Mouse (Mus musculus): ENCODE measurements at regions not wholly inside any gene's neighbourhood (a gene's known extent, or its start where the extent isn't known, plus 50 kb on each side); places are given as distances from the start of the nearest gene placed in this dataset.

DNA sequence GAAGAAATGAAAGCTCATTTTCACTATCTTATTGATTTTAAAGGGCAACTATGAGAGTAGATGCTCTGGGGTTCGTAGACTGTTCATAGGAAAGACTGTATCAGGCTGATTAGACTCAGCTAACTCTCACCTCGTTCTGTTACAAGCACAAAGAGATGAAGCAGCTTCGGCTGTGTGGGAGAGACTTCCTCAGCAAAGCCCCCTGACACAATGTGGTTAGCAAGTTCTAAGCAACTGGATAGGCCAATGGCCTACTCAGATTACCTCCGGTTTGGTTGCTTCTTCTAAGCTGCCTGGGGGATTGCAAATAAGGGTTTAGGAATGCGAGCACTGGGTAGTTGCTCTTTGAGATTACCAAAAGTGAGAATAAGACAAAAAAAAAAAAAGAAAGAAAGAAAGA lies 146.4 kb upstream of the Elac2 start:
- Histone ChIP-seq H3K36me3 (no peaks in the 10 kb centered on the region), H3K4me3 (no peak overlapping the region), H3K4me2 (no peak overlapping the region), H3K27ac (replicated peaks) (no peak overlapping the region), H3K9ac (no peak overlapping the region), H3K9me3 (no peaks in the 10 kb centered on the region), H3K4me1 (replicated peaks) (peaks cover 19% of the 10 kb centered on the region), H3K27me3 (0 out of 2 replicates have a peak, but pooled peaks cover 3% of the 10 kb centered on the region)
- 54% methylated on average over 5 of the region's 5 CpGs for WGBS
- no peak for ATAC-seq (ENCODE audit: low read depth)

DNA sequence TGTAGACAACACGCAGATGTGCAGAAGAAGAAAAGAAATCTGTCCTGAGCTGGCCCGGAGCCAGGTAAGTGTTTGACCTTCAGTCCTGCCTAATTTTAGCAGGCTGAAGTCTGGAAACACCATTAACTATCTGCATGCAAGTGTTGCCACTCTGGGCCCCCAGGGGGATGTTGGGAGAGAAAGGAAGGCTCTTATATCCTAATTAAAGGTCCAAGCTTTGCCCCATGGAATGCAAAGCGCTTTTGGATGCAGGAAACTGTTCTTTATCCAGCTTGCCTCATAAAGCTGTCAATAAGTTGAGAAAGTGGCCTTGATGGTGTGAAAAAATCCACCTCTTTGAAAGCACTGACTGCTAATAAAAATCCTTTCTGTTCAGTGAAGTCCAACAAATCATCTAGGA lies 145.1 kb upstream of the Elac2 start:
- Histone ChIP-seq H3K27me3 (0 out of 2 replicates have a peak, but pooled peaks cover 3% of the 10 kb centered on the region), H3K9ac (no peak overlapping the region), H3K36me3 (no peaks in the 10 kb centered on the region), H3K27ac (replicated peaks) (no peak overlapping the region), H3K4me2 (no peak overlapping the region), H3K4me3 (no peak overlapping the region), H3K4me1 (replicated peaks) (peaks cover 19% of the 10 kb centered on the region), H3K9me3 (no peaks in the 10 kb centered on the region)
- 37% methylated on average over 3 of the region's 3 CpGs for WGBS
- ATAC-seq (ENCODE audit: low read depth): no peak

DNA sequence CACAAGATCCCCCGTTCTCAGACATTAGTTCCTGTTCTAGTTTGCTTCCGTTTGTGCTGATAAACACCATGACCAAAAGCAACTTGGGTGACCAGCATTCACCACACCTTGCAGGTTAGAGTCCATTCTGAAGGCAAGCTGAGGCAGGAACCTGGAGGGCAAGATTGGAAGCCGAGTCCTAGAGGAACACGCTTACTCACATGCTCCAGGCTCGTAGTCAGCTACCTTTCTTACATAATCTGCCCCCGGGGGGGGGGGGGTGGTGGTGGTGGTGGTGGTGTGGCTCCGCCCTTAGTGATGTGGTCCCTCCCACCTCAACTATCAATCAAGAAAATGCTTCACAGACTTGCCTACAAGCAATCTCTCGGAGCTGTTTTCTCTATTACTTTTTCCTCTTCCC lies 142.1 kb upstream of the Elac2 start:
- H3K4me1 ChIP-seq (replicated peaks): peaks cover 19% of the 10 kb centered on the region
- no peak overlapping the region for H3K4me2 ChIP-seq
- ATAC-seq (ENCODE audit: low read depth): no peak
- no peak overlapping the region for H3K4me3 ChIP-seq
- H3K9me3 ChIP-seq: no peaks in the 10 kb centered on the region
- no peak overlapping the region for H3K9ac ChIP-seq
- H3K27ac ChIP-seq (replicated peaks): no peak overlapping the region
- no peaks in the 10 kb centered on the region for H3K36me3 ChIP-seq
- 0 out of 2 replicates have a peak, but pooled peaks cover under 1% of the 10 kb centered on the region for H3K27me3 ChIP-seq
- 78% methylated on average over 8 of the region's 8 CpGs for WGBS

DNA sequence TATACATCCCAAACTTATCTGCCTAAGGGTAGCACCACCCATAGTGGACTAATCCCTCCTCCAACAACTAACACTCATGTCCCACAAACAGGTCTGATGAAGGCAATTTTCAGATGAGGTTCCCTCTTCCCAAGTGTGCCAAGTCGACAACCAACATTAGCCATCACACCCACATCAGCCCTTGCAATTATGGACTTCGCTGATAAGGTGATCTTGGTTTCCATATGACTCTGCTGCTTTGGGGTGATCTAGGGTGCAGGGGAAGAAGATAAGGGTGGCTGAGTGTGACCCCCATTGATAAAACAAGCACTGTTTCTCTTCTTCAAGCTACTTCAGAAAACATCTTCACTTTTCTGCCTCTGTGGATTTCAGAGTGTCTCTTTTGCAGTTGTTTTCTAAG lies 137.7 kb upstream of the Elac2 start:
- no peak overlapping the region for H3K4me2 ChIP-seq
- 93% methylated on average over 2 of the region's 2 CpGs for WGBS
- ATAC-seq (ENCODE audit: low read depth): no peak
- no peak overlapping the region for H3K9ac ChIP-seq
- no peaks in the 10 kb centered on the region for H3K36me3 ChIP-seq
- no peaks in the 10 kb centered on the region for H3K4me1 ChIP-seq (replicated peaks)
- no peak overlapping the region for H3K4me3 ChIP-seq
- no peak overlapping the region for H3K27ac ChIP-seq (replicated peaks)
- no peaks in the 10 kb centered on the region for H3K9me3 ChIP-seq
- H3K27me3 ChIP-seq: no peaks in the 10 kb centered on the region

DNA sequence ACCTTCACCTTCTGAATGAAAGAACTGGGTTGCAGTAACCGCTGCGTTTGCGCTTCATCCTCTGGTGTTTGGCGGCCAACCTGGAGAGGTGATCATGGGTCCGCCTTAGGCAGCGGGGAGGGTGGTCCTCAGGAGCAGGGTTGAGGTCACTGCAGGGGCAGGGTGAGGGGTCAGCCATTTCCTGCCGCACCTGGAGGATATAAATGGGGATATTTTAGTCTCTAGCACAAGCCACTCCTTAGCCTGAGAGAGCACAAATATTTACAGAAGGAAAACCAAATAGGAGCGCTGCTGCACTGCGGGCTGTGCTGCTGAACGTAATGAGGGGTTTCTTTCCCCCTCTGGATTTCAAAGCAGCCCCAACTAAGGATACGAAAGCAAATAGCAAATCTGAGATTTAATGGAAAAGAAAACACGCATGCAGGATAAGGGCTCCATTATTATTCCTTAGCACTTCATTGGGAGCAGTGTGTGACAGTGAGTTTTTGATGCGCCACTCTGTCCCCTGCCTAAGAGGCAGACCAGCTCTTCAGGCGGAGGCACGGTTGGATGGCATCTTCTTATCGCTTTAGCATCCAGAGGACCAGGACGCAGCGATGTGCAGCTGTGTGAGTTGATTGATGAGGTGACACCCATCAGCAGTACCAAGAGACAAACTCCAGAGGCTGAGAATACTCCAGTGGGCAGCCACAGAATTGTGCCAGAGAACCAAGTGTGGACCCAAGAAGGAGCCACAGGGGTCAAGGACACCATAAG lies 135.9 kb upstream of the Elac2 start:
- no peaks in the 10 kb centered on the region for H3K27me3 ChIP-seq
- WGBS: 70% methylated on average over 18 of the region's 18 CpGs

DNA sequence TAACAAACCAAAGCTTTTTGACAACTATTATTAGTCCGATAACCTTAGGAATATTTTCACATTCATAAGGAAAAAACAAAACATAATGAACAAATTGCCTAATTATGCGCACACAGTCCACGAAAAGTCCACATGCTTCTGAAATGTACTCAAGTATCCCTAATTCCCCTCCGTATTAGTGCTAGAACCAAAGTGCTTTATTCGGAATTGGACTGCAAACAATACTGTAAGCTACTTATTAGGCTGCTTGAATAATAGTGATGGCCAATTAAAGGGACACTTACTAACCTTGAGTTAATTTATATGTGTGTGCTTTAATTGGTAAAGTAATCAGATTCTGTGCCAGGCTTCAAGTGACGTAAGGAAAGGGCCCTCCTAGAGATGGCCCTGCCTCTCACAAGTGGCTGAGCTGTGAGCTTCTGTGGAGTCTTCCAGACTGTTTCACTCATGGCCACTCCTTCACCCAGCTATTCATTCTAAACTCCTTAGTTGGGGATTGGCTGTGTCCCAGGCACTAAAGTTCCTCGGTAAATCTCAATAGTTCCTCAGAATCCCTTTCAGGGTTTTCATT lies 132.2 kb upstream of the Elac2 start:
- H3K36me3 ChIP-seq: no peaks in the 10 kb centered on the region
- no peak overlapping the region for H3K27ac ChIP-seq (replicated peaks)
- H3K4me2 ChIP-seq: no peak overlapping the region
- no peaks in the 10 kb centered on the region for H3K27me3 ChIP-seq
- H3K9me3 ChIP-seq: no peaks in the 10 kb centered on the region
- 85% methylated on average over 7 of the region's 7 CpGs for WGBS
- no peak overlapping the region for H3K4me3 ChIP-seq
- no peak for ATAC-seq (ENCODE audit: low read depth)
- no peak overlapping the region for H3K9ac ChIP-seq
- H3K4me1 ChIP-seq (replicated peaks): no peaks in the 10 kb centered on the region

More for the DNA sequence above, 135.9 kb upstream of the Elac2 start:
- H3K9ac ChIP-seq: no peak overlapping the region
- no peak for ATAC-seq (ENCODE audit: low read depth)
- H3K27ac ChIP-seq (replicated peaks): no peak overlapping the region
- no peaks in the 10 kb centered on the region for H3K36me3 ChIP-seq
- H3K9me3 ChIP-seq: no peaks in the 10 kb centered on the region
- H3K4me1 ChIP-seq (replicated peaks): no peaks in the 10 kb centered on the region
- no peak overlapping the region for H3K4me2 ChIP-seq
- no peak overlapping the region for H3K4me3 ChIP-seq

DNA sequence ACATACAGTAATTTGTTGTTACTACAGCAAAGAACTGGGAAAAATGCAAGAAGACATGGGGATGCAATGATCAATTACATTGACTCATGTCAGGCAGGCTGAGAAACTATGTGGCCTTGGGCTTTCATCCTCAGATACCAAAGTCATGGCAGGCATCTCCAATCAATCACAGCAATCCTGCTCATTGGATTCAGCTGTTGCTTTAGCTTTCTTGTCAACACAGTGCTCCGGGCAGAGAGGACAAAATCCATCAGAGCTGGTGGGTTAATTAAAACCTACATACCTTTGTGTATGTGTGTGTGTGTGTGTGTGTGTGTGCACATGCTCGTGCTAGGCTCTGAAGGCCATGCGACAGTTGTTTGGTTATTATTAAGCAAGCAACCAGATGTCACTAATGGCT lies 119.2 kb upstream of the Elac2 start:
- no peak for ATAC-seq (ENCODE audit: low read depth)
- Histone ChIP-seq H3K9ac (no peak overlapping the region), H3K9me3 (no peaks in the 10 kb centered on the region), H3K4me3 (no peak overlapping the region), H3K4me1 (replicated peaks) (no peaks in the 10 kb centered on the region), H3K36me3 (no peaks in the 10 kb centered on the region), H3K4me2 (no peak overlapping the region), H3K27me3 (no peaks in the 10 kb centered on the region), H3K27ac (replicated peaks) (no peak overlapping the region)
- 76% methylated on average over 3 of the region's 3 CpGs for WGBS

DNA sequence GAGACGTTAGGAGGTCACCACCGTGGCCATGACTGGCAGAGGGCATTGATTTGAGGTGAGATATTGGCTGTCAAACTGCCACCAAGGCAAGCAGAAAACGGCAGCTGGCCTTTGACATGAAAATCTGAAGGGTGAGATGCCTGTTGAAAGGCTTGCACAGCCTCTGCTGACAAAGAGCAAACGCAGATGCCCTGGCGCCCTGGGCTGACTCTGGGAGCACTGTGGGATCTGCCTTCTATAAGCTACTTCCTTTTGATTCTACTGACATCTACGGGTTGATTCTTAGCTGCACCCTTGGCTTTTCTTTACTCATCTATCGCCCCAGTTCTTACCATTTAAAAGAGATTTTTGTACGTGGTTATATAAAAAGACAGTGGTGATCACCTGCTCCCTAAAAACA lies 98.2 kb upstream of the Elac2 start:
- 48% methylated on average over 8 of the region's 8 CpGs for WGBS
- no peak overlapping the region for H3K9ac ChIP-seq
- no peak overlapping the region for H3K4me3 ChIP-seq
- H3K4me2 ChIP-seq: no peak overlapping the region
- no peak overlapping the region for H3K27ac ChIP-seq (replicated peaks)
- H3K9me3 ChIP-seq: no peaks in the 10 kb centered on the region
- no peaks in the 10 kb centered on the region for H3K4me1 ChIP-seq (replicated peaks)
- no peak for ATAC-seq (ENCODE audit: low read depth)
- H3K36me3 ChIP-seq: no peaks in the 10 kb centered on the region
- H3K27me3 ChIP-seq: no peaks in the 10 kb centered on the region

DNA sequence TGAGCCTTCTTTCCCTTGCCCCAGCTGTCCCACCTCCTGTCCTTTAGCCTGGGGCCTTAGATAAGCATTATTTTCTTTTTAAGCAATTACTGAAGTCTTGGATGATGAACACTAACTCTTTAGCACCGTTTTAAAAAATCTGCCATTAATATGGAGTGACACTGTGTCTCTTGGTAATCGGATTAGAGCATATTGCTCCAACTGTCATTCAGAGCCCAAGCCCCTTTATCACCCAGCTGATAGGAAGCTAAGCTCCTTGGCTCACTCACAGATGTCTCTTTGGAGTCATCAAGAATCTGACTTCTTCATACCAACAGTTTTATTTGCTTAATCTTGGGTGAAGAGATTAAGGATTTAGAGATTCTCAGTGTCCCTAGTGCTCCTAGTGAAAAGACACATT lies 94.3 kb upstream of the Elac2 start:
- WGBS: 66% methylated on average over 2 of the region's 2 CpGs
- ATAC-seq (ENCODE audit: low read depth): no peak

DNA sequence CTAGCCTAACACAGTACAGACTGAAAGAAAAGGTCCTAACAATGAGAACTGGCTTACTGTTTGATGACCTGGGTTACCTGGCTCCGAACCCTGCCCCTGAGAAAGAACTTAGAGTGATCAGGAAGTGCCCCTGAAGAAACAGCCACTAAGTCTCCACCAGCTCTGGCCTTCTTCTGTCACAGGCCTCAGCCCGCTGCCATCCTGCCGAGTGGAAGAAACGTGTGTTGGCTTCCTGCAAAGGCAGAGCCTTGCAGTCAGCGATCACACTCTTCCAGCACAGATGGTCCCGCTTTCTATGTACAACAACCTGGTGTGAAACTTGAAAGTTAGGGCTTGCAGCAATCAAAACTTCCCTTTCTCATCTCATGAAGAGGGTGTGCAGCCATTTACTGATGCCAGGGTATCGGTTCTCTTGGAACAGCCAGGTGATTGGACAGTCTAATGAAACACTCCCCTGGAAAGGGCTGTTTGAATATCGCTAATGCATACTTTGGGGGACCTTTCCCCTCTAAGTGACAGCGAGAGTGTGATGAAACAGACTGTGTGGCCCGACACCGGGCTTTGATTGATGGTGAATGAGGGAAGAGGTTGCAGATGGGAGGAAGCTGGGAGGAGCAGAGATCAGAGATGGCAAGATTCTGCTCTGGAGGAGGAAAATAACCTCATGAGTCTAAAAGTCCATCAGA lies 89.4 kb upstream of the Elac2 start:
- Histone ChIP-seq H3K9me3 (no peaks in the 10 kb centered on the region), H3K27me3 (no peaks in the 10 kb centered on the region), H3K4me1 (replicated peaks) (no peaks in the 10 kb centered on the region), H3K9ac (no peak overlapping the region), H3K4me3 (no peak overlapping the region), H3K27ac (replicated peaks) (no peak overlapping the region), H3K4me2 (no peak overlapping the region), H3K36me3 (no peaks in the 10 kb centered on the region)
- ATAC-seq (ENCODE audit: low read depth): no peak
- 74% methylated on average over 11 of the region's 11 CpGs for WGBS

More for the DNA sequence above, 94.3 kb upstream of the Elac2 start:
- Histone ChIP-seq H3K9me3 (no peaks in the 10 kb centered on the region), H3K36me3 (no peaks in the 10 kb centered on the region), H3K4me2 (no peak overlapping the region), H3K9ac (no peak overlapping the region), H3K27me3 (no peaks in the 10 kb centered on the region), H3K4me1 (replicated peaks) (no peaks in the 10 kb centered on the region), H3K27ac (replicated peaks) (no peak overlapping the region), H3K4me3 (no peak overlapping the region)

DNA sequence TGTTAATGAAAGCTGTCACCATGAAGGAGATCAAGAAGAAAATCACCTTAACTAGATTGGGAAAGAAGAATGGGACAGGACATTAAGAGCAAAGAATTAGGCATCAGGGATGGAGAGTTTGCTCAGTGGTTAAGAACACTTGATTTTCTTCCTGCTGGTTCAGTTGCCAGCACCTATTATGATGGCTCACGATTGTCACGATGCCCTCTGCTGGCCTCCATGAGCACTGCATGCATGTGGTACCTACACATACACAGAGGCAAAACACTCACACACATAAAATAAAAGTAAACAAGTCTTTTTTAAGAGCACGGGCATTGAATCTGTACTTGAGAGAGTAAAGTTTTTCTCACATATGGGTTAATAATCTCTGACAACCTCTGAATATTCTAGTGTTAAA lies 88.1 kb upstream of the Elac2 start:
- no peak overlapping the region for H3K27ac ChIP-seq (replicated peaks)
- WGBS: 44% methylated on average over 3 of the region's 3 CpGs
- H3K4me2 ChIP-seq: no peak overlapping the region
- ATAC-seq (ENCODE audit: low read depth): no peak
- no peaks in the 10 kb centered on the region for H3K36me3 ChIP-seq
- no peaks in the 10 kb centered on the region for H3K4me1 ChIP-seq (replicated peaks)
- H3K27me3 ChIP-seq: no peaks in the 10 kb centered on the region
- H3K9ac ChIP-seq: no peak overlapping the region
- no peak overlapping the region for H3K4me3 ChIP-seq
- no peaks in the 10 kb centered on the region for H3K9me3 ChIP-seq

DNA sequence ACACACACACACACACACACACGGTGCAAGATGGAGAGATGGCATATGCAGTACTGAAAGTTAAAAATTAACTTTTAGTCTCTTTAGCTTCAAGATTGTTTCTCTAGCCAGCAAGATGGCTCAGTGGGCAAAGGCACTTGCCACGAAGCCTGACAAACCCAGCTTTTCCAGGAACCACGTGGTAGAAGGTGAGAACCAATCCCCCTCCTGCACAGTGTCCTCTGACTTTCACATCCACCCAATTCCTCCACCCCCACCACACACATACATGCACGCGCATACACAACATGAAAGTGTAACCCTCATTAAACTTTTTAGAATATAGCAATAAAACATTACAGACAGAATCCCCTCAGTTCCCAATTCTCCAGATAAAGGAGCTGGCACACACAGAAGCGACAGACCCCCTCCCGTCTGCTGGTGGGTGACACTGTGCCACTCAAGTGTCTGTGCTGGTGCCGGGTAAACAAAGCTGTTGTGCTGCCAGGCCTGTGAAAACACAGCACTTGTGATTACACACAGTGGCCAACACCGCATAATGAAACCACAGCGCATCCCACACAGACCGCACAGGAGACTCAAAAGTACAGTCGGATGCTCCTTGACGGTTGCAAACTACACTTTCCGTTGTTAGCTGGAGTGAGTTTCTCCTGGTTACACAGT lies 82.9 kb upstream of the Elac2 start:
- ATAC-seq (ENCODE audit: low read depth): no peak
- Histone ChIP-seq H3K4me2 (no peak overlapping the region), H3K27me3 (no peaks in the 10 kb centered on the region), H3K36me3 (no peaks in the 10 kb centered on the region), H3K9me3 (no peaks in the 10 kb centered on the region), H3K4me1 (replicated peaks) (peaks cover 20% of the 10 kb centered on the region), H3K9ac (no peak overlapping the region), H3K27ac (replicated peaks) (no peak overlapping the region), H3K4me3 (no peak overlapping the region)
- WGBS: 82% methylated on average over 14 of the region's 14 CpGs

Measured in neural tube, embryonic 13.5 days (tissue).